Mouse (Mus musculus) testis, adult 2 months (tissue): Measurements from ENCODE around the gene Fbxl13.

ENCODE experiments used
- CTCF ChIP-seq: fragments of 200-500 bp; IDR thresholded peaks from 2 replicates; pipeline ENCODE4 v1.5.1; 2012; ENCODE audit warnings: low read depth, mild to moderate bottlenecking, inconsistent platforms, low read length, moderate library complexity; ENCODE audit not compliant: control insufficient read depth, insufficient read depth, insufficient replicate concordance
- POLR2A ChIP-seq: fragments of 200-500 bp; IDR thresholded peaks from 2 replicates; pipeline ENCODE4 v1.6.1; 2012; ENCODE audit warnings: low read depth, mild to moderate bottlenecking, inconsistent platforms, low read length, moderate library complexity; ENCODE audit not compliant: control insufficient read depth

DNA sequence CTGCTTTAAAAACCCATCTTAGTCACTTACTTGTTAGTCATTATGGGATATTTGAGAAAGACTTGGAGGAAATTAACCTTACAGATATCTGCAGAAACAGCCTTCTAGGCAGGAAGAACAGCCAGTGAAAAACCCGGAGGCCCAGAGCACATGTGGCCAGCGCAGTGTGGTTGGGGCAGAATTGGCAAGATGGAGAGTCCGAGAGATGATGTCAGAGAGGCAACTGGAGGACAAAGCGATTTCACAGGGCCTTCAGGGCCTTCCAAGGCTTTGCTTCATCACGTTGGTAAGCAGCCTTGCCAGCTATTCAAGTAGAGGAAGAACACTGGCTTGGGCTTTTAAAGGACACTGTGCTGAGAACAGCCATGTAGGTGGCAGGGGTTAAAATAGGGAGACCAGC lies 112.5 kb downstream of the Fbxl13 start:
- TF ChIP-seq CTCF (no peak), POLR2A (no peak)
